In the genomic region with DNA sequence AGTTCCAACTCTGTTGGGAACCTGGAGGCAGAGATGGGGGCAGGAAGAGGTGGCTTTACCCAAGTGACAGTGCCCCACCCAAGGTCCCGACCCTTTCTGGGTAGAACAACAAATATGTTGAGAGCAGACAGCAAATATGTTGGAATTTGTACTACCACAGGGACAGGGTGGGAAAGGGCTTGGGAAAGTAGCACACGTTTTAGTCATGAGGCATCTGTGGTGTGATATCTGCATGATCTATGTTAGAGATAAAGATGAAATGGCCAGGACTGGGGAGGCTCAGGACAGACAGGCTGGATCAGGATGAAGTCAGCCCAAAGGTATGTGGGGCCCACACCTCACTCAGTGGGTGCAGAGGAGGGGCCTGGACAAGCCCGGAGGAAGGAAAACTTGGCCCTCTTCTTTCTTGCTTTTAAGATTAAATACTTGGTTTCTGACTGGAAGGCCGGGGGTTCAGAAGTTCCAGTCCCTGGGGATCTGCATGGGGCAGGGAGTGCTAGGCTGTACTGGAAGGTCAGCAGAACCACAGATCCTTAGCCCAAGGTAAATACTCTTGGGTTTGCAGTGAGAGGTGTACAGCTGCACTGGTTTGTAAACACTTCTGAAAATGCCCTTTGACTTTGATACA, we compare ENCODE assay signal across 10 mouse cellular contexts. TPM values are rescaled to one million over a fixed set of nuclear protein-coding genes. Genes with fewer than 3 reads are reported as not detected.
DNase-seq lines count a peak whose midpoint lies in the region; ATAC-seq lines count a peak whose summit lies in the region.
"Had no signal": no experiment of that assay in that cellular context is flagged by ENCODE, and none has a peak within 500 bp of the region (broad histone marks: within the 10 kb centered on the region; RNA-seq: fewer than 3 reads in every experiment).

No protein-coding gene starts in this region.

- WGBS in kidney, embryonic 16.5 days = 39% methylated on average over 4 of the region's 4 CpGs
- 14% methylated on average over 4 of the region's 4 CpGs for WGBS in stomach, embryonic 14.5 days

- peak overlapping the region; percentile 54 for H3K27ac ChIP-seq in kidney, embryonic 16.5 days (ENCODE audit: low read length)
- H3K27ac ChIP-seq in stomach, embryonic 14.5 days (ENCODE audit: low read length) = peak overlapping the region; percentile 53
- H3K27ac ChIP-seq: midbrain, embryonic 12.5 days had no signal

- H3K36me3 ChIP-seq in kidney, embryonic 16.5 days (ENCODE audit: insufficient read depth, low read length) = no peaks in the 10 kb centered on the region
- H3K36me3 ChIP-seq in stomach, embryonic 14.5 days (ENCODE audit: control insufficient read depth, insufficient read depth, low read length) = no peaks in the 10 kb centered on the region
- H3K36me3 ChIP-seq: midbrain, embryonic 12.5 days had no signal

- 0 out of 2 replicates have a peak overlapping the region, but pooled peaks have one; percentile 12 for H3K9ac ChIP-seq in kidney, embryonic 16.5 days (replicated peaks; ENCODE audit: low read length)
- no peak overlapping the region for H3K9ac ChIP-seq in stomach, embryonic 14.5 days (replicated peaks; ENCODE audit: low read depth, low read length)
- H3K9ac ChIP-seq: midbrain, embryonic 12.5 days had no signal

- no peak overlapping the region for H3K4me2 ChIP-seq in kidney, embryonic 16.5 days (replicated peaks; ENCODE audit: low read depth, low read length)
- H3K4me2 ChIP-seq in stomach, embryonic 14.5 days (replicated peaks; ENCODE audit: low read depth, low read length) = no peak overlapping the region; the same call in 1 of the 2 replicates
- H3K4me2 ChIP-seq: midbrain, embryonic 12.5 days had no signal

- peaks cover 9% of the 10 kb centered on the region for H3K4me1 ChIP-seq in kidney, embryonic 16.5 days (ENCODE audit: insufficient read depth, low read length)
- H3K4me1 ChIP-seq in stomach, embryonic 14.5 days (ENCODE audit: control insufficient read depth, insufficient read depth, low read length) = peaks cover 21% of the 10 kb centered on the region
- H3K4me1 ChIP-seq: midbrain, embryonic 12.5 days had no signal

- H3K27me3 ChIP-seq in kidney, embryonic 16.5 days (ENCODE audit: insufficient read depth, low read length) = no peaks in the 10 kb centered on the region
- H3K27me3 ChIP-seq in stomach, embryonic 14.5 days (ENCODE audit: control insufficient read depth, insufficient read depth, low read length) = no peaks in the 10 kb centered on the region
- H3K27me3 ChIP-seq: midbrain, embryonic 12.5 days had no signal

- DNase-seq in kidney, adult 18-20 months = no peak
- DNase-seq in adrenal gland, postnatal 25 days = peak; percentile 11
- DNase-seq in heart, postnatal 36 days = peak; percentile 20 to 21
- no peak for DNase-seq in spleen, postnatal 10 days (ENCODE audit: low spot score in 2 of 2)
- no peak for DNase-seq in ovary, postnatal 10 days (ENCODE audit: low spot score)
- DNase-seq in cerebellum, adult 9-11 months = no peak
- DNase-seq: spleen, adult 18-20 months had no signal

- peak; percentile 60; the same call in 1 of the 2 replicates for ATAC-seq in kidney, embryonic 16.5 days (ENCODE audit: low FRiP score, low TSS enrichment)
- peak; percentile 85 for ATAC-seq in stomach, embryonic 14.5 days (ENCODE audit: insufficient number of reproducible peaks, insufficient read depth, low FRiP score, low read depth)

- no peak overlapping the region for H3K4me3 ChIP-seq in kidney, embryonic 16.5 days (ENCODE audit: low read length)
- no peak overlapping the region for H3K4me3 ChIP-seq in stomach, embryonic 14.5 days (ENCODE audit: low read depth, low read length)
- H3K4me3 ChIP-seq: midbrain, embryonic 12.5 days had no signal

- intact Hi-C loops in heart, postnatal 36 days (cut with DNase I) = loop anchor here (1.0 to 5.0 kb wide), 2 partner anchors 131 to 390 kb away; no protein-coding TSS in a partner anchor

- no peaks in the 10 kb centered on the region for H3K9me3 ChIP-seq in kidney, embryonic 16.5 days (ENCODE audit: low read length)
- H3K9me3 ChIP-seq in stomach, embryonic 14.5 days (ENCODE audit: control insufficient read depth, low read depth, low read length) = no peaks in the 10 kb centered on the region
- H3K9me3 ChIP-seq: midbrain, embryonic 12.5 days had no signal

RNA-seq across cellular contexts. Expression of a gene that starts 19.1 kb away (rescaled TPM):
- 0.76 TPM in 1 of 2 replicates, not detected in the other for polyA plus RNA-seq in kidney, embryonic 16.5 days (2015; fragmentation: Nextera tagmentation; extraction: Ambion mirVana)
- total RNA-seq in adrenal gland, postnatal 25 days (2021) = not detected in 2 replicates
- not detected for total RNA-seq in heart, postnatal 36 days (2021)
- polyA plus RNA-seq in stomach, embryonic 14.5 days (2014; fragmentation: Nextera tagmentation; extraction: Ambion mirVana) = not detected in 2 replicates
- polyA plus RNA-seq: midbrain, embryonic 12.5 days had no signal

RNA-seq across cellular contexts. Expression of a gene that starts 28.6 kb away (rescaled TPM):
- 15.0 and 15.1 TPM in 2 replicates for polyA plus RNA-seq in kidney, embryonic 16.5 days (2015; fragmentation: Nextera tagmentation; extraction: Ambion mirVana)
- 8.0 and 12.2 TPM in 2 replicates for total RNA-seq in adrenal gland, postnatal 25 days (2021)
- total RNA-seq in heart, postnatal 36 days (2021) = 10 to 100 TPM; 24.3 to 28.4 TPM
- polyA plus RNA-seq in stomach, embryonic 14.5 days (2014; fragmentation: Nextera tagmentation; extraction: Ambion mirVana) = 9.3 and 15.2 TPM in 2 replicates

Comparison
In these comparisons a context has a peak if more than half of its experiments do, and no peak if none do; other contexts are left out.
1. DNase-seq: peak in adrenal gland, postnatal 25 days (single experiment) and heart, postnatal 36 days (2 of 2); none in kidney, adult 18-20 months (single experiment), spleen, postnatal 10 days (0 of 2), ovary, postnatal 10 days (single experiment) and cerebellum, adult 9-11 months (single experiment).